Mouse (Mus musculus): ENCODE data around the gene Dach1. TPM values are rescaled to one million over a fixed set of nuclear protein-coding genes. Genes with fewer than 3 reads are reported as not detected.

Dach1 gene
- polyA plus RNA-seq, 1 experiment from 2014 or later = 11.4 TPM

- Histone ChIP-seq H3K9me3 (replicated peaks) (no peaks in the 10 kb centered on the region), H3K4me1 (no peaks in the 10 kb centered on the region), H3K27me3 (ENCODE audit: low read depth, poor library complexity, severe bottlenecking) (no peaks in the 10 kb centered on the region), H3K4me3 (no peak overlapping the region), H3K36me3 (no peaks in the 10 kb centered on the region), H3K27ac (no peak overlapping the region)
- WGBS = 73% methylated on average over 2 of the region's 2 CpGs
- DNase-seq (ENCODE audit: low spot score) = no peak
These were observed 120.2 kb downstream of the Dach1 start for GRCm38 (mm10) chr14:98049329-98049728.

- no peak for DNase-seq (ENCODE audit: low spot score)
- Histone ChIP-seq H3K27me3 (ENCODE audit: low read depth, poor library complexity, severe bottlenecking) (no peaks in the 10 kb centered on the region), H3K27ac (no peak overlapping the region), H3K9me3 (replicated peaks) (no peaks in the 10 kb centered on the region), H3K36me3 (no peaks in the 10 kb centered on the region), H3K4me3 (no peak overlapping the region), H3K4me1 (no peaks in the 10 kb centered on the region)
- WGBS = 89% methylated on average over 2 of the region's 2 CpGs
These were observed 121.2 kb downstream of the Dach1 start for GRCm38 (mm10) chr14:98048403-98048802.

GRCm38 (mm10) chr14:98047670-98048069 lies 121.9 kb downstream of the Dach1 start:
- H3K9me3 ChIP-seq (replicated peaks) = no peaks in the 10 kb centered on the region
- no peaks in the 10 kb centered on the region for H3K27me3 ChIP-seq (ENCODE audit: low read depth, poor library complexity, severe bottlenecking)
- no peaks in the 10 kb centered on the region for H3K36me3 ChIP-seq
- no peak overlapping the region for H3K4me3 ChIP-seq
- no peak for DNase-seq (ENCODE audit: low spot score)
- no peak overlapping the region for H3K27ac ChIP-seq
- 89% methylated on average over 3 of the region's 3 CpGs for WGBS
- no peaks in the 10 kb centered on the region for H3K4me1 ChIP-seq

GRCm38 (mm10) chr14:98046960-98047359 lies 122.6 kb downstream of the Dach1 start:
- Histone ChIP-seq H3K9me3 (replicated peaks) (no peaks in the 10 kb centered on the region), H3K4me1 (no peaks in the 10 kb centered on the region)

GRCm38 (mm10) chr14:98038524-98038923 lies 131.0 kb downstream of the Dach1 start:
- DNase-seq (ENCODE audit: low spot score) = no peak
- 6% methylated on average over 1 of the region's 1 CpGs for WGBS
- no peaks in the 10 kb centered on the region for H3K9me3 ChIP-seq (replicated peaks)
- H3K4me3 ChIP-seq = no peak overlapping the region
- H3K4me1 ChIP-seq = peaks cover 10% of the 10 kb centered on the region
- no peaks in the 10 kb centered on the region for H3K27me3 ChIP-seq (ENCODE audit: low read depth, poor library complexity, severe bottlenecking)
- no peak overlapping the region for H3K27ac ChIP-seq
- no peaks in the 10 kb centered on the region for H3K36me3 ChIP-seq

More at GRCm38 (mm10) chr14:98046960-98047359, 122.6 kb downstream of the Dach1 start:
- Histone ChIP-seq H3K27ac (no peak overlapping the region), H3K27me3 (ENCODE audit: low read depth, poor library complexity, severe bottlenecking) (no peaks in the 10 kb centered on the region), H3K36me3 (no peaks in the 10 kb centered on the region), H3K4me3 (no peak overlapping the region)
- no peak for DNase-seq (ENCODE audit: low spot score)

- Histone ChIP-seq H3K27ac (no peak overlapping the region), H3K27me3 (ENCODE audit: low read depth, poor library complexity, severe bottlenecking) (no peaks in the 10 kb centered on the region), H3K9me3 (replicated peaks) (no peaks in the 10 kb centered on the region), H3K36me3 (no peaks in the 10 kb centered on the region), H3K4me3 (no peak overlapping the region), H3K4me1 (peaks cover 10% of the 10 kb centered on the region)
- WGBS = 25% methylated on average over 3 of the region's 3 CpGs
- DNase-seq (ENCODE audit: low spot score) = no peak
These were observed 132.4 kb downstream of the Dach1 start for GRCm38 (mm10) chr14:98037175-98037574.

GRCm38 (mm10) chr14:98035261-98035660 lies 134.3 kb downstream of the Dach1 start:
- Histone ChIP-seq H3K27me3 (ENCODE audit: low read depth, poor library complexity, severe bottlenecking) (no peaks in the 10 kb centered on the region), H3K27ac (no peak overlapping the region), H3K36me3 (no peaks in the 10 kb centered on the region), H3K4me1 (peaks cover 10% of the 10 kb centered on the region), H3K9me3 (replicated peaks) (no peaks in the 10 kb centered on the region), H3K4me3 (no peak overlapping the region)
- WGBS = 0% methylated on average over 1 of the region's 1 CpGs
- DNase-seq (ENCODE audit: low spot score) = no peak

- H3K36me3 ChIP-seq = no peaks in the 10 kb centered on the region
- H3K4me3 ChIP-seq = no peak overlapping the region
- WGBS = 55% methylated on average over 4 of the region's 4 CpGs
- DNase-seq (ENCODE audit: low spot score) = no peak
- no peak overlapping the region for H3K27ac ChIP-seq
- peaks cover 20% of the 10 kb centered on the region for H3K4me1 ChIP-seq
- no peaks in the 10 kb centered on the region for H3K9me3 ChIP-seq (replicated peaks)
- H3K27me3 ChIP-seq (ENCODE audit: low read depth, poor library complexity, severe bottlenecking) = no peaks in the 10 kb centered on the region
These were observed 146.0 kb downstream of the Dach1 start for GRCm38 (mm10) chr14:98023540-98023939.

- Histone ChIP-seq H3K27me3 (ENCODE audit: low read depth, poor library complexity, severe bottlenecking) (no peaks in the 10 kb centered on the region), H3K27ac (no peak overlapping the region), H3K9me3 (replicated peaks) (no peaks in the 10 kb centered on the region), H3K4me1 (no peaks in the 10 kb centered on the region), H3K36me3 (peaks cover 6% of the 10 kb centered on the region; the same call in 1 of the 2 replicates), H3K4me3 (no peak overlapping the region)
- WGBS = 90% methylated on average over 1 of the region's 1 CpGs
- DNase-seq (ENCODE audit: low spot score) = no peak
These were observed 155.5 kb downstream of the Dach1 start for GRCm38 (mm10) chr14:98014053-98014452.

- Histone ChIP-seq H3K4me3 (no peak overlapping the region), H3K27me3 (ENCODE audit: low read depth, poor library complexity, severe bottlenecking) (no peaks in the 10 kb centered on the region), H3K27ac (no peak overlapping the region), H3K4me1 (no peaks in the 10 kb centered on the region), H3K9me3 (replicated peaks) (no peaks in the 10 kb centered on the region), H3K36me3 (no peaks in the 10 kb centered on the region)
- no peak for DNase-seq (ENCODE audit: low spot score)
- WGBS = 96% methylated on average over 6 of the region's 6 CpGs
These were observed 161.1 kb downstream of the Dach1 start for GRCm38 (mm10) chr14:98008501-98008900.

- H3K4me3 ChIP-seq = no peak overlapping the region
- H3K9me3 ChIP-seq (replicated peaks) = no peaks in the 10 kb centered on the region
- H3K36me3 ChIP-seq = no peaks in the 10 kb centered on the region
- no peak for DNase-seq (ENCODE audit: low spot score)
- no peaks in the 10 kb centered on the region for H3K27me3 ChIP-seq (ENCODE audit: low read depth, poor library complexity, severe bottlenecking)
- 80% methylated on average over 1 of the region's 1 CpGs for WGBS
- no peak overlapping the region for H3K27ac ChIP-seq
- no peaks in the 10 kb centered on the region for H3K4me1 ChIP-seq
These were observed 167.4 kb downstream of the Dach1 start for GRCm38 (mm10) chr14:98002021-98002680.

- Histone ChIP-seq H3K27me3 (ENCODE audit: low read depth, poor library complexity, severe bottlenecking) (no peaks in the 10 kb centered on the region), H3K36me3 (no peaks in the 10 kb centered on the region), H3K27ac (no peak overlapping the region), H3K9me3 (replicated peaks) (no peaks in the 10 kb centered on the region), H3K4me1 (no peaks in the 10 kb centered on the region), H3K4me3 (no peak overlapping the region)
- DNase-seq (ENCODE audit: low spot score) = no peak
These were observed 171.0 kb downstream of the Dach1 start for GRCm38 (mm10) chr14:97998584-97998983.

GRCm38 (mm10) chr14:97983251-97983650 lies 186.3 kb downstream of the Dach1 start:
- H3K27me3 ChIP-seq (ENCODE audit: low read depth, poor library complexity, severe bottlenecking) = no peaks in the 10 kb centered on the region
- no peak overlapping the region for H3K27ac ChIP-seq
- DNase-seq (ENCODE audit: low spot score) = no peak
- H3K4me1 ChIP-seq = peaks cover 44% of the 10 kb centered on the region
- 87% methylated on average over 3 of the region's 3 CpGs for WGBS
- no peaks in the 10 kb centered on the region for H3K9me3 ChIP-seq (replicated peaks)
- no peaks in the 10 kb centered on the region for H3K36me3 ChIP-seq
- no peak overlapping the region for H3K4me3 ChIP-seq

GRCm38 (mm10) chr14:97982676-97983075 lies 186.9 kb downstream of the Dach1 start:
- no peaks in the 10 kb centered on the region for H3K27me3 ChIP-seq (ENCODE audit: low read depth, poor library complexity, severe bottlenecking)
- H3K9me3 ChIP-seq (replicated peaks) = no peaks in the 10 kb centered on the region
- no peak overlapping the region for H3K4me3 ChIP-seq
- peaks cover 44% of the 10 kb centered on the region for H3K4me1 ChIP-seq
- no peak for DNase-seq (ENCODE audit: low spot score)
- WGBS = 47% methylated on average over 6 of the region's 6 CpGs
- no peaks in the 10 kb centered on the region for H3K36me3 ChIP-seq
- H3K27ac ChIP-seq = no peak overlapping the region

Data from limb, embryonic 10.5 days (tissue).